Mouse (Mus musculus) liver, adult 2 months (tissue): ENCODE data around the gene Zfp607a.

Experiments used
- CTCF ChIP-seq: fragments of 200-500 bp; IDR thresholded peaks from 2 replicates; pipeline ENCODE4 v1.5.1; 2011; ENCODE audit warnings: low read depth, low read length, control low read depth
- POLR2A ChIP-seq: fragments of 200-500 bp; IDR thresholded peaks from 2 replicates; pipeline ENCODE4 v1.6.1; 2011; ENCODE audit warnings: low read length, control low read depth; ENCODE audit not compliant: insufficient read depth; ENCODE audit errors: extremely low read depth

- TF ChIP-seq CTCF = no peak
- TF ChIP-seq POLR2A = no peak
These were observed 3.3 kb downstream of the Zfp607a start for GRCm38 (mm10) chr7:27860396-27861235.
